Mouse (Mus musculus) stomach, postnatal 0 days (tissue): ENCODE results near the gene Smyd4.

Source experiments
- CTCF ChIP-seq: IDR thresholded peaks from 2 replicates; pipeline ENCODE4 v1.5.1; 2016; ENCODE audit warnings: antibody characterized with exemption, low read depth, mild to moderate bottlenecking, moderate library complexity
- EP300 ChIP-seq: optimal IDR thresholded peaks from 2 replicates; pipeline ENCODE3; 2016; ENCODE audit warnings: antibody characterized with exemption

DNA sequence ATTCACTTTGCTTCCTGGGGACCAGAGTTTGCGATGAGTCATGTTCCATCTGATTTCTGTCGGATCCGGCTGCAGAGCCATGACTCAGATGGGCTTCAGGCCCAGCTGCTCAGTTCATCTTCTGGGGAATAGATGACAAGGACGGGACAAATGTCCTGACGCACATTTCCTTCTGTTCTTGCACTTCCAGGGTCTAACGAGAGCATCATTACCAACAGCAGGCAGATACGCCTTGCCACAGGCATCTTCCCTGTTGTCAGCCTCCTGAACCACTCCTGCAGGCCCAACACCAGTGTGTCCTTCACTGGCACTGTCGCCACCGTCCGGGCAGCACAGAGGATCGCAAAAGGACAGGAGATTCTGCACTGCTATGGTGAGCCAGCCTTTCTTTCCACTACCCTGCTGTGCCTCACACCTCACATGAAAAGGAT lies 51.2 kb downstream of the Smyd4 start:
- TF ChIP-seq EP300 (no peak), CTCF (no peak)
